Mouse (Mus musculus): ENCODE measurements around the gene Ftl1. TPM values are rescaled to one million over a fixed set of nuclear protein-coding genes. Genes with fewer than 3 reads are reported as not detected.

Gene Ftl1
- polyA plus RNA-seq, 1 experiment, result 2,491 TPM

- H3K4me1 ChIP-seq (replicated peaks; ENCODE audit: control insufficient read depth, insufficient read depth, low read length), result peaks cover 20% of the 10 kb centered on the region
- 91% methylated on average over 8 of the region's 8 CpGs for WGBS
Measured at GRCm38 (mm10) chr7:45409497-45410163, 50.1 kb downstream of the Ftl1 start.

GRCm38 (mm10) chr7:45408949-45409348, 50.7 kb downstream of the Ftl1 start:
- H3K27me3 ChIP-seq (ENCODE audit: control insufficient read depth, insufficient read depth, low read length), result peaks cover 25% of the 10 kb centered on the region
- TF ChIP-seq CTCF (IDR thresholded peaks at IDR 0.05; ENCODE audit: borderline replicate concordance, control insufficient read depth, extremely low read depth, insufficient read depth, low read length, poor library complexity) (no peak), POLR2A (IDR thresholded peaks at IDR 0.05; ENCODE audit: control insufficient read depth, extremely low read depth, insufficient read depth, low read length, poor library complexity) (no peak)
- WGBS, result 93% methylated on average over 17 of the region's 17 CpGs
- no peak for DNase-seq
- H3K36me3 ChIP-seq (ENCODE audit: control insufficient read depth, insufficient read depth, low read length), result no peaks in the 10 kb centered on the region
- no peak overlapping the region for H3K4me3 ChIP-seq (ENCODE audit: control insufficient read depth, insufficient read depth, low read length)
- no peak overlapping the region for H3K27ac ChIP-seq (ENCODE audit: control insufficient read depth, insufficient read depth, low read length)
- H3K4me1 ChIP-seq (replicated peaks; ENCODE audit: control insufficient read depth, insufficient read depth, low read length), result peaks cover 14% of the 10 kb centered on the region

More at GRCm38 (mm10) chr7:45409497-45410163, 50.1 kb downstream of the Ftl1 start:
- H3K4me3 ChIP-seq (ENCODE audit: control insufficient read depth, insufficient read depth, low read length), result no peak overlapping the region
- peaks cover 25% of the 10 kb centered on the region for H3K27me3 ChIP-seq (ENCODE audit: control insufficient read depth, insufficient read depth, low read length)
- DNase-seq, result no peak
- TF ChIP-seq POLR2A (IDR thresholded peaks at IDR 0.05; ENCODE audit: control insufficient read depth, extremely low read depth, insufficient read depth, low read length, poor library complexity) (no peak), CTCF (IDR thresholded peaks at IDR 0.05; ENCODE audit: borderline replicate concordance, control insufficient read depth, extremely low read depth, insufficient read depth, low read length, poor library complexity) (no peak)
- H3K27ac ChIP-seq (ENCODE audit: control insufficient read depth, insufficient read depth, low read length), result no peak overlapping the region
- H3K36me3 ChIP-seq (ENCODE audit: control insufficient read depth, insufficient read depth, low read length), result no peaks in the 10 kb centered on the region

DNA sequence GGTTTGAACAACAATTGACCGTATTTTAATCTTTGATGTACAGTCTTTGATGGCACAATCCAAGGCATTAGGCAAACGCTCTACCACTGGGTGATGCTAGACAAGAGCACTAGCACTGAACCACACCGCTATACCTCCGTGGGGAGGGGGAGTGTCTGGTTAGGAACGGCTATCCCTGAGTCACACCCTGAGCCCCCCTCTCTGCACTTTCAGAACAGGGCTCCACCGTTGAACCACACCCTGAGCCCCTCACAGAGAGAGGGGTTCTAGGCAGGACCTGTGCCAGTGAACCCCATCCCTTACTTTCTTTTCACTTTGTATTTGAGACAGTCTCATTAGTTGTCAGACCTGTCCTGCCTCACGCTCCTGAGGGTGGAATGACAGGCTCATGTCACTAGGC, 51.3 kb downstream of the Ftl1 start:
- no peak for DNase-seq
- Histone ChIP-seq H3K27ac (ENCODE audit: control insufficient read depth, insufficient read depth, low read length) (no peak overlapping the region), H3K4me3 (ENCODE audit: control insufficient read depth, insufficient read depth, low read length) (no peak overlapping the region), H3K36me3 (ENCODE audit: control insufficient read depth, insufficient read depth, low read length) (no peaks in the 10 kb centered on the region), H3K27me3 (ENCODE audit: control insufficient read depth, insufficient read depth, low read length) (peaks cover 22% of the 10 kb centered on the region), H3K4me1 (replicated peaks; ENCODE audit: control insufficient read depth, insufficient read depth, low read length) (peaks cover 8% of the 10 kb centered on the region)
- WGBS, result 78% methylated on average over 7 of the region's 7 CpGs
- TF ChIP-seq CTCF (IDR thresholded peaks at IDR 0.05; ENCODE audit: borderline replicate concordance, control insufficient read depth, extremely low read depth, insufficient read depth, low read length, poor library complexity) (no peak), POLR2A (IDR thresholded peaks at IDR 0.05; ENCODE audit: control insufficient read depth, extremely low read depth, insufficient read depth, low read length, poor library complexity) (no peak)

Other genes with a start within 250 kb of the Ftl1 start
- 3.0 and 3.5 TPM in 2 replicates for gene Dkkl1, start 247.7 kb downstream of the Ftl1 start, polyA plus RNA-seq (2012; rRNA removed)
- 5.0 and 8.5 TPM in 2 replicates for gene Tead2, start 244.1 kb downstream of the Ftl1 start, polyA plus RNA-seq (2012; rRNA removed)
- gene Cd37, start 220.8 kb downstream of the Ftl1 start, polyA plus RNA-seq (2012; rRNA removed), result 412 and 423 TPM in 2 replicates
- 0.30 and 0.37 TPM in 2 replicates for gene Slc6a16, start 218.8 kb downstream of the Ftl1 start, polyA plus RNA-seq (2012; rRNA removed)
- 0.50 TPM in 1 of 2 replicates, not detected in the other for gene Slc6a21, start 182.4 kb downstream of the Ftl1 start, polyA plus RNA-seq (2012; rRNA removed)
- 12.1 and 12.9 TPM in 2 replicates for gene Trpm4, start 126.1 kb downstream of the Ftl1 start, polyA plus RNA-seq (2012; rRNA removed)
- gene Hrc, start 124.6 kb downstream of the Ftl1 start, polyA plus RNA-seq (2012; rRNA removed), result 0.56 and 9.1 TPM in 2 replicates
- gene Ppfia3, start 92.9 kb downstream of the Ftl1 start, polyA plus RNA-seq (2012; rRNA removed), result 0.65 and 0.89 TPM in 2 replicates
- gene Lin7b, start 89.3 kb downstream of the Ftl1 start, polyA plus RNA-seq (2012; rRNA removed), result 0.65 and 1.0 TPM in 2 replicates
- gene Snrnp70, start 64.1 kb downstream of the Ftl1 start, polyA plus RNA-seq (2012; rRNA removed), result 693 and 725 TPM in 2 replicates
- gene Kcna7, start 54.2 kb downstream of the Ftl1 start, polyA plus RNA-seq (2012; rRNA removed), result 0.68 and 1.1 TPM in 2 replicates
- gene Ntf5, start 46.2 kb downstream of the Ftl1 start, polyA plus RNA-seq (2012; rRNA removed), result 2.1 and 3.0 TPM in 2 replicates
- gene Lhb, start 39.1 kb downstream of the Ftl1 start, polyA plus RNA-seq (2012; rRNA removed), result 0.80 and 0.96 TPM in 2 replicates
- gene Gys1, start 25.0 kb downstream of the Ftl1 start, polyA plus RNA-seq (2012; rRNA removed), result 35.2 and 35.5 TPM in 2 replicates
- 122 and 124 TPM in 2 replicates for gene Ruvbl2, start 21.8 kb downstream of the Ftl1 start, polyA plus RNA-seq (2012; rRNA removed)
- gene Bax, start 7.0 kb upstream of the Ftl1 start, polyA plus RNA-seq (2012; rRNA removed), result 165 and 184 TPM in 2 replicates
- 2.5 and 3.0 TPM in 2 replicates for gene Tulp2, start 22.0 kb upstream of the Ftl1 start, polyA plus RNA-seq (2012; rRNA removed)
- gene Gm45808, start 26.9 kb upstream of the Ftl1 start, polyA plus RNA-seq (2012; rRNA removed), result not detected in 2 replicates
- gene Dhdh, start 28.9 kb upstream of the Ftl1 start, polyA plus RNA-seq (2012; rRNA removed), result 2.3 and 2.4 TPM in 2 replicates
- 204 and 216 TPM in 2 replicates for gene Nucb1, start 50.5 kb upstream of the Ftl1 start, polyA plus RNA-seq (2012; rRNA removed)
- gene Ppp1r15a, start 66.4 kb upstream of the Ftl1 start, polyA plus RNA-seq (2012; rRNA removed), result 27.6 and 35.3 TPM in 2 replicates
- gene Plekha4, start 66.4 kb upstream of the Ftl1 start, polyA plus RNA-seq (2012; rRNA removed), result 9.7 and 12.3 TPM in 2 replicates
- gene Hsd17b14, start 95.0 kb upstream of the Ftl1 start, polyA plus RNA-seq (2012; rRNA removed), result 2.2 and 2.6 TPM in 2 replicates
- gene Bcat2, start 110.3 kb upstream of the Ftl1 start, polyA plus RNA-seq (2012; rRNA removed), result 140 and 173 TPM in 2 replicates
- gene Fgf21, start 155.6 kb upstream of the Ftl1 start, polyA plus RNA-seq (2012; rRNA removed), result 18.9 and 19.2 TPM in 2 replicates
- gene Fut1, start 157.4 kb upstream of the Ftl1 start, polyA plus RNA-seq (2012; rRNA removed), result 4.7 and 5.9 TPM in 2 replicates
- gene Izumo1, start 161.9 kb upstream of the Ftl1 start, polyA plus RNA-seq (2012; rRNA removed), result 0.45 and 0.75 TPM in 2 replicates
- gene Rasip1, start 167.6 kb upstream of the Ftl1 start, polyA plus RNA-seq (2012; rRNA removed), result 6.3 and 8.6 TPM in 2 replicates
- gene Mamstr, start 180.1 kb upstream of the Ftl1 start, polyA plus RNA-seq (2012; rRNA removed), result 3.9 and 4.4 TPM in 2 replicates
- gene Fut2, start 206.5 kb upstream of the Ftl1 start, polyA plus RNA-seq (2012; rRNA removed), result 1.3 and 1.9 TPM in 2 replicates
- gene Ntn5, start 224.1 kb upstream of the Ftl1 start, polyA plus RNA-seq (2012; rRNA removed), result 3.9 and 4.2 TPM in 2 replicates
- gene Sec1, start 234.5 kb upstream of the Ftl1 start, polyA plus RNA-seq (2012; rRNA removed), result 1.6 and 1.9 TPM in 2 replicates
- 2.2 and 2.7 TPM in 2 replicates for gene Car11, start 240.0 kb upstream of the Ftl1 start, polyA plus RNA-seq (2012; rRNA removed)
- 28.2 and 31.3 TPM in 2 replicates for gene Dbp, start 245.2 kb upstream of the Ftl1 start, polyA plus RNA-seq (2012; rRNA removed)